Mouse (Mus musculus) ES-E14 (cell line): ENCODE results near the gene Cytip. TPM values are rescaled to one million over a fixed set of nuclear protein-coding genes. Genes with fewer than 3 reads are reported as not detected.

Source experiments
- DNase-seq: peaks from one replicate; pipeline ENCODE4 v3.0.0-alpha.2; 2013; ENCODE audit warnings: low read depth, low spot score
- H3K27ac ChIP-seq: 2 replicates; pipeline ENCODE4 v1.5.1; 2012; ENCODE audit warnings: low read depth, mild to moderate bottlenecking, low read length, moderate library complexity, mixed read lengths; ENCODE audit not compliant: poor library complexity, insufficient read depth, severe bottlenecking
- H3K36me3 ChIP-seq: 2 replicates; pipeline ENCODE4 v1.6.1; 2012; ENCODE audit warnings: mild to moderate bottlenecking, low read length, moderate library complexity, mixed read lengths; ENCODE audit not compliant: control insufficient read depth, poor library complexity, insufficient read depth, severe bottlenecking
- H3K4me1 ChIP-seq, 2 experiments: fragments of 150-350 bp in 1 of 2; sonication (generic) in 1 of 2; 2 replicates each; pipeline ENCODE4 v1.6.1; 2012; ENCODE audit warnings: low read length in 2 of 2, mild to moderate bottlenecking in 1 of 2, mixed read lengths in 1 of 2; ENCODE audit not compliant: control insufficient read depth in 2 of 2, insufficient read depth in 2 of 2, poor library complexity in 1 of 2
- H3K4me3 ChIP-seq, 2 experiments: fragments of 150-350 bp in 1 of 2; sonication (generic) in 1 of 2; 2 replicates each; pipeline ENCODE4 v1.5.1; 2012; ENCODE audit warnings: low read length in 2 of 2, low read depth in 1 of 2, mild to moderate bottlenecking in 1 of 2, mixed read lengths in 1 of 2; ENCODE audit not compliant: insufficient read depth in 1 of 2, poor library complexity in 1 of 2, severe bottlenecking in 1 of 2
- H3K9ac ChIP-seq: 2 replicates; pipeline ENCODE4 v1.6.1; 2012; ENCODE audit warnings: low read depth, mild to moderate bottlenecking, low read length, mixed read lengths; ENCODE audit not compliant: poor library complexity, insufficient read depth, severe bottlenecking
- H3K9me3 ChIP-seq: fragments of 150-350 bp; sonication (generic); 2 replicates; pipeline ENCODE4 v1.6.1; 2012; ENCODE audit warnings: low read depth, mild to moderate bottlenecking, low read length; ENCODE audit not compliant: control insufficient read depth, insufficient read depth
- CHD2 ChIP-seq: IDR thresholded peaks from 2 replicates; pipeline ENCODE4 v1.6.1; 2014; ENCODE audit warnings: mild to moderate bottlenecking, low read depth, low read length, inconsistent platforms
- HCFC1 ChIP-seq: IDR thresholded peaks from 2 replicates; pipeline ENCODE4 v1.6.1; 2012; ENCODE audit warnings: low read length, inconsistent platforms, borderline replicate concordance; ENCODE audit not compliant: insufficient read depth
- MAFK ChIP-seq: IDR thresholded peaks from 2 replicates; pipeline ENCODE4 v1.6.1; 2014; ENCODE audit warnings: mild to moderate bottlenecking, low read depth, low read length, inconsistent platforms; ENCODE audit not compliant: insufficient read depth
- ZC3H11A ChIP-seq: IDR thresholded peaks from 2 replicates; pipeline ENCODE4 v1.6.1; 2012; ENCODE audit warnings: low read depth, mild to moderate bottlenecking, inconsistent platforms, low read length, borderline replicate concordance
- ZNF384 ChIP-seq: IDR thresholded peaks from 2 replicates; pipeline ENCODE4 v1.6.1; 2012; ENCODE audit warnings: low read depth, low read length, inconsistent platforms
- in situ Hi-C, 2 experiments: fragments of 600-800 bp; cut with MboI; formaldehyde crosslinking; loops; one replicate each; pipeline ENCODE4 v1.15.1; 2025; ENCODE audit warnings: low sequenced_read_pairs in 2 of 2, inconsistent platforms in 1 of 2; ENCODE audit not compliant: unreplicated experiment in 2 of 2
- total RNA-seq: library from RNA; depleted of rRNA; stranded (reverse); fragments of 300-350 nt; gene quantifications from 2 replicates; pipeline ENCODE4 v1.2.3, GENCODE M21; 2012

Cytip gene
- total RNA-seq, 1 experiment, result 0.22 TPM

GRCm38 (mm10) chr2:58138611-58139010 is 56.7 kb downstream of the Cytip start:
- Histone ChIP-seq H3K9me3 (no peaks in the 10 kb centered on the region), H3K4me3 (no peak overlapping the region), H3K9ac (no peak overlapping the region), H3K27ac (no peak overlapping the region), H3K36me3 (no peaks in the 10 kb centered on the region), H3K4me1 (no peaks in the 10 kb centered on the region)
- in situ Hi-C loops, result no loop called here
- DNase-seq, result no peak
- TF ChIP-seq HCFC1, result no peak
- TF ChIP-seq ZC3H11A, result no peak
- no peak for TF ChIP-seq MAFK
- TF ChIP-seq CHD2, result no peak
- TF ChIP-seq ZNF384, result no peak

DNA sequence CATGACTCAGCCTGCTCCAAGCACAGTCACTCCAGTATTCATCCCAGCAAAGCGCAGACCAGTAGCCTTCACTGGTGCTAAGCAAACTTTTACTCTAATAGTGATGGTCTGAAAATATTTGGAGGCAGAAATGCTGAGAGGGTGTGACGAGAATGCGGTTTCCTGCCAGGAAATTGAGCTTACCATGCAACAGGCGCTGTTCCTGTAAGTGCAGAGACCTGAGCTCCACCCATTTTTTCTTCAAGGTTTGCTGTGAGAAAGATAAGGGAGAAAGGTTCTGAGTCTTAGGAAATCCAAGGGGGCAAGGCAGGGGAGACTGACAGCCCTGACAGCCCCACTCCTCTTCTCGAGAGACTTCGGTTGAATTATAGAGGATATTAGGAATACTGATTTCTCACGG is 57.7 kb downstream of the Cytip start:
- Histone ChIP-seq H3K9me3 (no peaks in the 10 kb centered on the region), H3K36me3 (no peaks in the 10 kb centered on the region), H3K4me1 (no peaks in the 10 kb centered on the region), H3K27ac (no peak overlapping the region), H3K9ac (no peak overlapping the region), H3K4me3 (no peak overlapping the region)
- TF ChIP-seq MAFK (no peak), ZC3H11A (no peak), ZNF384 (no peak), CHD2 (no peak), HCFC1 (no peak)
- in situ Hi-C loops, result no loop called here
- DNase-seq, result no peak

DNA sequence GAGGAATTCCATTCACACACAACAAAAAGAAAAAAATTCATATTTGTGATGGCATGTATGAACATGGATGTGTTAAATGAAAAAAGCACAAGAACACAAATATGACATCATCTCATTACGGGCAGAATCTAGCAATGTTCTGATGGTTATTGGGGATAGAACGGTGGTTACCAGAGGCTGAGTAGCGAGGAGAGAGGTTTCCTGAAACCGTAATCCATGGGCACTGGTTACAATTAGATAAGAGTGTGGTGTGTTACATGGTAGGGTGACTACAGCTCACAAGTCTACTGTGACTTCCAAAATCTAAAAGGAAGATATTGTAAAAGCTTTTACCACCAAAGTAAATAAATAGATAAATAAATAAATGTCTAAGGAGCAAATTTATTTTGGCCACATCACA is 58.8 kb downstream of the Cytip start:
- no peaks in the 10 kb centered on the region for H3K9me3 ChIP-seq
- H3K36me3 ChIP-seq, result no peaks in the 10 kb centered on the region
- no peaks in the 10 kb centered on the region for H3K4me1 ChIP-seq
- no peak overlapping the region for H3K9ac ChIP-seq
- H3K27ac ChIP-seq, result no peak overlapping the region
- no peak for DNase-seq
- TF ChIP-seq ZC3H11A (no peak), HCFC1 (no peak), MAFK (no peak), ZNF384 (no peak), CHD2 (no peak)
- H3K4me3 ChIP-seq, result no peak overlapping the region
- in situ Hi-C loops, result no loop called here

- Histone ChIP-seq H3K4me1 (no peaks in the 10 kb centered on the region), H3K27ac (no peak overlapping the region), H3K36me3 (no peaks in the 10 kb centered on the region), H3K9me3 (no peaks in the 10 kb centered on the region), H3K9ac (no peak overlapping the region), H3K4me3 (no peak overlapping the region)
- in situ Hi-C loops, result no loop called here
- no peak for DNase-seq
- TF ChIP-seq HCFC1 (no peak), CHD2 (no peak), MAFK (no peak), ZC3H11A (no peak), ZNF384 (no peak)
Measured at GRCm38 (mm10) chr2:58135061-58135463, 60.3 kb downstream of the Cytip start.

GRCm38 (mm10) chr2:58132597-58132996 is 62.7 kb downstream of the Cytip start:
- DNase-seq, result no peak
- Histone ChIP-seq H3K9ac (no peak overlapping the region), H3K27ac (no peak overlapping the region)

More at GRCm38 (mm10) chr2:58132597-58132996, 62.7 kb downstream of the Cytip start:
- TF ChIP-seq HCFC1, result no peak
- no peak for TF ChIP-seq MAFK
- no peak for TF ChIP-seq CHD2
- TF ChIP-seq ZNF384, result no peak
- TF ChIP-seq ZC3H11A, result no peak
- Histone ChIP-seq H3K4me3 (no peak overlapping the region), H3K9me3 (no peaks in the 10 kb centered on the region), H3K36me3 (no peaks in the 10 kb centered on the region), H3K4me1 (no peaks in the 10 kb centered on the region)
- in situ Hi-C loops, result no loop called here
